Mouse (Mus musculus): ENCODE results near the gene Ltbp2.

Ltbp2 gene

DNA sequence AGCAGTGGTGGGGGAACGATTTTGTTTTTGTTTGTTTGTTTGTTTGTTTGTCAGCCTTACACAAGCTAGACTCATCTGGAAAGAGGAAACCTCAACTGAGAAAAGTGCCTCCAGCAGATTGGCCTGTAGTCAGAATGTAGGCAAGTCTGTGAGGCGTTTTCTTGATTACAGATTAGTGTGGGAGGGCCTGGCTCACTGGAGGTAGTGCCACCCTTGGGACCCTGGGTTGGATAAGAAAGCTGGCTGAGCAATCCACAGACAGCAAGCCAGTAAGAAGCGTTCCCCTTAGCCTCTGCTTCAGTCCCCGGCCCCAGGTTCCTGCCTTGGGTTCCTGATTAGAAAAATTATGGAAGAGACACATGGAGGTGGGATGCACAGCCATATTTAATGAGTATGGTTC lies 36.4 kb downstream of the Ltbp2 start:
- no peak for DNase-seq (ENCODE audit: low spot score)

GRCm38 (mm10) chr12:84835626-84836025 lies 40.7 kb downstream of the Ltbp2 start:
- no peak for DNase-seq (ENCODE audit: low spot score)

DNA sequence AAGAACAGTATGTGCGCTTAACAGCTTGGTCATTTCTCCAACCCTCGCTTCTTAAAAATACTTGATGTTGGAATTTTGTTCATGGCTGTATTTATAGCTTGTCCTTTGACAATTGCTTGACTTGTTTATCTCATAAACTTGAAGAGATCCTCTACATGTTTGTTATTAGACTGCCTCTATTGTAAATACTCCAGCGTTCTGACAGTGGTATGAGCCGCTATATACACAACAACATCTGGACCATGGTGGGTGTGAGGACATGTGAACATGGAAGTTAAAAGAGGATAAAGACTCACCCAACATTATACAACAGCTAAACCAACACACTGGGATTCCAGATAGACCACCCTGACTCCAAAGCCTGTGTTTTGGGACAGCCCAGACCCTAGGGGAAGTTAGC lies 41.6 kb downstream of the Ltbp2 start:
- no peak for DNase-seq (ENCODE audit: low spot score)

GRCm38 (mm10) chr12:84831648-84832047 lies 44.7 kb downstream of the Ltbp2 start:
- no peak for DNase-seq (ENCODE audit: low spot score)

DNA sequence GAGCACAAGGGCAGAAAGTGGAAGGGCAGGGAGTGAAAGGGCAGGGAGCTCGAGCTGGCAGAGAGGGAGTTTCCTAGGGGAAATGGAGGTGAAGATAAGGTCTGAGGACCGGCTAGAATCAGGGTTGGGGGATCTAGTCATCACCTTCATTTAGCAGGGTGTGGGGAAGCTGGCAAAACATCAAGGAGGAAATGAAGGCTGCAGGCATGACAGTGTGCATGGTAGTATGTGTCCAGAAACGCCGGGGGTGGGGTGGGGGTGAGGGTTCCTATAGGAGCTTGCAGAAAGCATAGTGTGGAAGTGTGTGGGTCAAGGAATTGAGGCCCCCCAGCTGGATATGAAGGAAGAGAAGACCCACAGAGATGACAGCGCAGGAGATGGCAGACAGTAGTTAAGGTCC lies 45.2 kb downstream of the Ltbp2 start:
- DNase-seq (ENCODE audit: low spot score), result no peak

GRCm38 (mm10) chr12:84830438-84830837 lies 45.9 kb downstream of the Ltbp2 start:
- DNase-seq (ENCODE audit: low spot score), result no peak

- no peak for DNase-seq (ENCODE audit: low spot score)
Measured at GRCm38 (mm10) chr12:84829913-84830312, 46.4 kb downstream of the Ltbp2 start.

GRCm38 (mm10) chr12:84829109-84829724 lies 47.1 kb downstream of the Ltbp2 start:
- DNase-seq (ENCODE audit: low spot score), result no peak

GRCm38 (mm10) chr12:84827384-84827933 lies 48.9 kb downstream of the Ltbp2 start:
- no peak for DNase-seq (ENCODE audit: low spot score)

DNA sequence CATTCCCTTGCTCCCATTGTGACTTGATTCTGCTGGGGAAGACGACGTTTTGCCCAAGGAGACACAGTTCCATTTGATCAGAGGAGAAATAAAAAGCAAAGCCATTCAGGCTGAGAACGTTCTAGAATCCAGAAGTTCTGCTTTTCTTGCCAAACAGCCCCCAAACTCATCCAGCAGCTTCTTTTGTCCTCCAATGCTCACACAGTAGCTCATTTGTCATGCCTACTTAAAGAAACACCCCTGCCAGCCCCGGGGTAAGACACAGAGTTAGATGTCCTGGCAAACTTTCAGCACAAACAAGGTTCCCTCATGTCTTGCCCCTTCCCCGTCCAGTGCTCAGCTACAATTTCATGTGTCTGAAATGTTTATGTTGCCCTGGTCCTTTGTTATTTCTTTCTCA lies 52.1 kb downstream of the Ltbp2 start:
- DNase-seq (ENCODE audit: low spot score), result no peak

GRCm38 (mm10) chr12:84823601-84824000 lies 52.7 kb downstream of the Ltbp2 start:
- no peak for DNase-seq (ENCODE audit: low spot score)

DNA sequence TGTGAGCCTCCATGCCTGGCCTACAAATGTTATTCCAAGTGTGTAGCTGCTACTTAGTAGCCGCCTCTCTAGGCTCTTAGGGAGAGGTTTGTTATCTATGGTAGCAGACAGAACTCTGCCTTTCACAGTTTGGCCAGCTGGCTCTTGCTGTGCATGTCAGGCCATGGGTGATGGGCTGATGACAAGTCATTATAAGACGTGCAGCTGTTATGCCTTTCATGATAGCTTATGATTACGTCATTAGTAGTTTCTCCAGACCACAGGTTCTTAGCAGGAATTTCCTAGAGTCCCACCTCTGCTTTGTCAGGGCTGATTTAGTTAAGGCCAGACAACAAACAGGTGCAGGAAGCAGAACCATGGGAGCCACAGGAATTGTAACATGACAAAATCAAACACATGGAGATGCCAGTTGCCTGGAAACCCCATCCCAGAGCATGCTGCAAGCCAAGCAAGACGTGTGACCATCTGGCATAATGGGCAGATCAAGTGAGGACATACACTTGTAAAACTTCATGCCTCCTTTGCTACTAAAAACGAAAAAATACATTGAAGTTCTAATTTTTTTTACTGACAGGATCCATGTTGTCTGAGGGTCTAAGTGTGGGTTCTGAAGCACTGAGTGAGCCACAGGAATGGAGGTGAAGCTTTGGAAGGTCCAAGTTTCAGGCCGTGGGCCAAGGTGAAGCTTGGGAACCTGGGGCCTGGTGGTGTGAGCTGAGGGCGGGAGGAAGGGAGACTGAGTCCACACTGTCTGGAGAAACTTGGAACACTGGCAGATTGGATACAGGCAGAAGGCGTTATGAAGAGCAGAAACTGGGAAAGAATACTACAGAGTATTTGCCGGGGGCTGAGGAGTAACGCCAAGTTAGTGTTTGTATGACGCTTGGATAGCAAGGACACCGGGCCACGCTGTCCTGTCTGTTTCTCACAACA lies 56.8 kb downstream of the Ltbp2 start:
- DNase-seq (ENCODE audit: low spot score), result peak; percentile 58

DNA sequence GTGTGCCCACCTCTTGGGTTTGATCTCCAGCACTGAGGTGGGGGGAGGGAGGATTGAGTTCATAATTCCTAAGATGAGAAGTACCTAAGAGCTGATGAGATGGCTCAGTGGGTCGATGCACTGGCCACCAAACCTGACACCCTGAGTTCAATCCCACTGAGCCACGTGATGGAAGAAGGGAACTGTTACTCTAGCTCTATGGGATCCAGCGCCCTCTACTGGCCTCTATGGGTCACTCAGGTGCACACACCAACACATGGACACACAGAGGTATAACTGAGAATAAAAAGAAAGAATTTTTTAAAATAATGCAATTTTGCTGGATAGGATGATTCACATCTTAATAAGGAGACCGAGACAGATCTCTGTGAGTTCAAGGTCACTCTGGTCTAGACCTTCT lies 57.8 kb downstream of the Ltbp2 start:
- DNase-seq (ENCODE audit: low spot score), result no peak

- DNase-seq (ENCODE audit: low spot score), result no peak
Measured at GRCm38 (mm10) chr12:84814663-84815325, 61.5 kb downstream of the Ltbp2 start.

- no peak for DNase-seq (ENCODE audit: low spot score)
Measured at GRCm38 (mm10) chr12:84813773-84814172, 62.6 kb downstream of the Ltbp2 start.

DNA sequence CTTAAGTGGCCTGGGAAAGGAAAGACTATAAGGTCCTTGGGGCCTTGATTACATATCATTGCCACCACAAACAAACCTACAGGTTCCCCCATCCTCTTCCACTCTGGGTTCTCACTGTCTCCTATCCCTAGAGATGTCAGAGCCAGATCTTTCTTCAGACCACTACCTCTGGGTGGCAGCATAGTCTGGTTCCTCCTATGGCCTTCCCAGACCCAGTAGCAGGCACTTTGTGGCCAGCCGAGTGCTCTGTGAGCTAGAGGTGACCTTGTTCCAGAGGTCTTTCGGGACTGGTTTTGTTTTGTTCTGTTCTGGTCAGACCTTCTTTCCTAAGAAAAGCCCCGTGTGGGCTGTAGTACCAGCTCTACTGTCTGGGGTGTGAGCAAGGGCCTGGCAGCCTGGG lies 64.3 kb downstream of the Ltbp2 start:
- DNase-seq (ENCODE audit: low spot score), result no peak

- no peak for DNase-seq (ENCODE audit: low spot score)
Measured at GRCm38 (mm10) chr12:84811510-84811909, 64.8 kb downstream of the Ltbp2 start.

GRCm38 (mm10) chr12:84810810-84811209 lies 65.5 kb downstream of the Ltbp2 start:
- DNase-seq (ENCODE audit: low spot score), result no peak

DNA sequence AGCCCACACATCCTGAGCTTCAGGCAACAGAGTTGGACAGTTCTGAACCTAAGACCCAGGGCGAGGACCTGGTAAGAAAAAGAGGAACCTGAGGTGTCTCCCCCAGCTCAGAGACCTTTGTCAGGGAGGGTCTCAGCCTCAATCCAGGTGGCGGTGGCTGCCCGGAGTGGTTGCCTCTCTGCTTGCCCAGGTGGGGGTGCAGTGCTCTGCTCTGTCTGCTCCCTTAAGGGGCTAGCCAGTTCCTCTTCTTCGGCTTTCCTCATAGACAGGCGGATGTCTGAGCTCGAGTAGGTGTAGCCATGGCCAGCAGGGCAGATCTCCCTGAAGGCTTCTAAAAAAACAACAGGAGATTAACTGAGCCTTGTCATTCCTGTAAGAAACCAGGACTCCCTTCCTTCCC lies 67.3 kb downstream of the Ltbp2 start:
- no peak for DNase-seq (ENCODE audit: low spot score)

DNA sequence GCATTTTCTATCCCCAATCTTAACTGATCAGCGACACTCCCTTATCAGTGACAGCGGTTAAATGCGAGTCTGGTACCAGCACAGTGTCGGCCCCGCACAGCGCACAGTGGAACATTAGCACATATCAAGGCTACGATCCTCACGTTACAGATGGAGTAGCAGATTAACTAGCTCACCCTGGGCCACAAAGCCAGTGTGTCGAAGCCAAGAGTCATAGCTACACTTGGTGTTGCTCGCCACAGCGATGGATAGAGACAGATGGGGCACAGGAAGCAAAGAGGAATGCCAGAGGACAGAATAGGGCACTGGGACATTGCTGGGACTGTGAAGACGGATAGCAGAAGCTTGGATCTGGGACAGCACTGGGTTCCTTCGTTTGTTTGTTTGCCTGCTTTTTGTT lies 69.0 kb downstream of the Ltbp2 start:
- no peak for DNase-seq (ENCODE audit: low spot score)

DNA sequence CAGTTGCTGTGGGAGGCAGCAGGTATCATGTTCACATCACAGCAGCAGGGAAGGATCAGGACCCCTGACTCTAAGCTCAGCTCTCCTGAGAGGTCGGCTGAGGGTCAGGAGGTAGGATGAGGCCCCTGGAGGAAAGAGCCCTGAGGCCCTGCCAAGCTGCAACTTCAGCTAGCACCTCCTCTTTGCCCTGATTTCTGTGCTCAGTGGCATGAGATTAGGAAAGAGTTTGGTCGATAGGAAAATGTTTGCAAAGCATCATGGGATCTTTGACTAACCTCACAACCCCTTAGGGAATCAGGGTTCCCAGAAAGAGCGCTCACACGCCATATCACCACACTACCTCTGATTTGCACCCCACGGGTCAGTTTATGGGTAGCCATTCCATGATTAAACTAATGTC lies 69.6 kb downstream of the Ltbp2 start:
- DNase-seq (ENCODE audit: low spot score), result no peak

DNA sequence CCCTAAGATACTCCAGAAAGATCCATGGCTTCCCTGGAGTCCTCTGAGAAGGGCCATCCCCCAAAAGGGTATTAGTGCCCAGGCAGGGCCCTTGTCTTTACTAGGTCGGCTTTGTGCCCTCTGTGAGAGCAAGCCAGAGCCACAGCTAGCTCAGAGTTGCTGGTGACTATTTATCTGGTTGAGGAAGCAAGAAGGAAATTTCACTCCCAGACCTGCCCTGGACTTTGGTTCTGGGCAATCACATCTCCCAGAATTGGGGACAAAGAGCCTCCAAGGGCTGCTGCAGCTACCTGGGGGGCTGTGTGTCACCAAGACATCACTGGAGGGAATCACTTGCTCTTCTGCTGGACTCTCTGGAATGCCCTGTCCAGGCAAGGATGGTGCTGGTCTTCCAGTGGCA lies 70.3 kb downstream of the Ltbp2 start:
- DNase-seq (ENCODE audit: low spot score), result no peak
